Mouse (Mus musculus) heart, embryonic 12.5 days (tissue): Measurements from ENCODE around the gene Calm3. TPM values are rescaled to one million over a fixed set of nuclear protein-coding genes. Genes with fewer than 3 reads are reported as not detected.

ENCODE experiments used
- ATAC-seq: fragments of 200-750 bp; cut with Nextera tagmentation; 2 replicates; pipeline ENCODE4 v1.8.0; 2017; ENCODE audit warnings: moderate TSS enrichment, moderate library complexity; ENCODE audit not compliant: insufficient number of reproducible peaks, low FRiP score
- H3K27ac ChIP-seq: fragments of 300-500 bp; sonication (generic); 2 replicates; pipeline ENCODE4 v1.5.1; 2016; ENCODE audit warnings: mild to moderate bottlenecking, moderate library complexity; ENCODE audit not compliant: poor library complexity, severe bottlenecking
- H3K27me3 ChIP-seq: fragments of 300-500 bp; sonication (generic); replicated peaks from 2 replicates; pipeline ENCODE4 v1.6.1; 2016; ENCODE audit warnings: mild to moderate bottlenecking, moderate library complexity
- H3K36me3 ChIP-seq: fragments of 300-500 bp; sonication (generic); 2 replicates; pipeline ENCODE4 v1.6.1; 2016; ENCODE audit warnings: mild to moderate bottlenecking, moderate library complexity
- H3K4me1 ChIP-seq: fragments of 300-500 bp; sonication (generic); replicated peaks from 2 replicates; pipeline ENCODE4 v1.6.1; 2016; ENCODE audit warnings: mild to moderate bottlenecking
- H3K4me2 ChIP-seq: fragments of 300-500 bp; sonication (generic); 2 replicates; pipeline ENCODE4 v1.6.1; 2016; ENCODE audit warnings: mild to moderate bottlenecking, moderate library complexity
- H3K4me3 ChIP-seq: fragments of 300-500 bp; sonication (generic); 2 replicates; pipeline ENCODE4 v1.5.1; 2016; ENCODE audit warnings: mild to moderate bottlenecking
- H3K9ac ChIP-seq: fragments of 300-500 bp; sonication (generic); 2 replicates; pipeline ENCODE4 v1.6.1; 2016; ENCODE audit warnings: mild to moderate bottlenecking, moderate library complexity
- H3K9me3 ChIP-seq: fragments of 300-500 bp; sonication (generic); replicated peaks from 2 replicates; pipeline ENCODE4 v1.6.1; 2016; ENCODE audit warnings: mild to moderate bottlenecking, moderate library complexity
- WGBS: fragments of 180-500 bp; shearing (Covaris S2); methylation state at CpG from one replicate; pipeline ENCODE4 v1.1.7; 2016; 5-methylcytosine and 5-hydroxymethylcytosine counted together
- polyA plus RNA-seq: library from polyadenylated mRNA; unstranded; fragments of >200 nt; fragmentation: Nextera tagmentation; extraction: Ambion mirVana; gene quantifications from 2 replicates; pipeline ENCODE4 v1.2.1, GENCODE M21; 2016

Gene Calm3
- polyA plus RNA-seq, 1 experiment from 2014 or later: 95.0 TPM

DNA sequence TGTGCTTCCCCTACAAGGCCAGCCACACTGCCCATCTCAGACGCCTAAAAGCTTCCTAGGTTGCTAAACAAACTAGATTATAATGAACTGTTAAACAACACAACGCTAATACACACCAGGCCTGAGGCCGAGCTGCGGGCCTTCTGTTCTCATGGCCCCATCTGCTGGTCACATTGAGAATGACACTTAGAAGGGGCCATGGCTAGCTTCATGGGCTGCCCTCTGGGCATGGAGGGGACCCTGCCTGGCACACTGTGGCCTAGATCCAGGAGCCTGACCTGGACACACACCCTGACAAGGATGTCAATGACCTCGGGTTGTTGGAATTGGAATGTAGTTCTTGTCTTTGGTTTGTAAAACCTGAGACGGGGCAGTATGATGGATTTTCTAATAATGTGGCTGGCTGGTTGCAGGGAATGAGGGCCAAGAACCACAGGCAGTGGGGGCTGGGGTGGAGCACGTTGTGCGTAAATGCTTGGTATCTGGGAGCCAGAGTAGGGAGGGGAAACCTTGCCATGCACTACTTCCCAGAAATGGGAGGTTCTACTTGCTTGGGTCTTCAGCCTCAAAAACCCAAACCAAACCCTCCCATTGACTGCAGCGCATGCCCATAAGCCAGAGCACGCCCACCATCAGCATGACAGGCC is 10.0 kb downstream of the Calm3 start:
- Histone ChIP-seq H3K9me3 (no peaks in the 10 kb centered on the region), H3K36me3 (peaks cover 51% of the 10 kb centered on the region), H3K9ac (no peak overlapping the region), H3K27ac (no peak overlapping the region), H3K4me3 (no peak overlapping the region), H3K4me2 (no peak overlapping the region), H3K27me3 (peaks cover 29% of the 10 kb centered on the region), H3K4me1 (peaks cover 23% of the 10 kb centered on the region)
- ATAC-seq: peak; percentile 59; the same call in 1 of the 2 replicates
- WGBS: 36% methylated on average over 10 of the region's 10 CpGs

- H3K27ac ChIP-seq: no peak overlapping the region
- no peak overlapping the region for H3K4me2 ChIP-seq
- H3K9me3 ChIP-seq: no peaks in the 10 kb centered on the region
- H3K4me3 ChIP-seq: no peak overlapping the region
- H3K9ac ChIP-seq: no peak overlapping the region
- 83% methylated on average over 6 of the region's 6 CpGs for WGBS
- H3K4me1 ChIP-seq: peaks cover 39% of the 10 kb centered on the region
- peaks cover 35% of the 10 kb centered on the region for H3K36me3 ChIP-seq
- ATAC-seq: no peak
- peaks cover 30% of the 10 kb centered on the region for H3K27me3 ChIP-seq
These were observed 11.6 kb downstream of the Calm3 start for GRCm38 (mm10) chr7:16912360-16912759.

DNA sequence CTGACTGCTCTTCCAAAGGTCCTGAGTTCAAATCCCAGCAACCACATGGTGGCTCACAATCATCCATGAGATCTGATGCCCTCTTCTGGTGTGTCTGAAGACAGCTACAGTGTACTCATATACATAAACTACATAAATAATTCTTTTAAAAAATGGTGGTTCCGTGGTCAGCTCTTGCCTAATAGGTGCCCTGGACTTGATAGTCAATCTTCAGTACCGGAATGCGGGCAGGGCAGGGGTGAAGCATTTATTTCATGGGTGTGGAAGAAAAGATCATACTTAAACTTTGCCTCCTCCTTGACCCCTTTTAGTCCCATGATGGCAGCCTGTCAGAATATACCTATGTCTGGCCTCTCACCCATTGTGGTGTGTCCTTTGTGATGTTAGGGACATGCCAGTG is 12.0 kb downstream of the Calm3 start:
- peaks cover 35% of the 10 kb centered on the region for H3K27me3 ChIP-seq
- no peak for ATAC-seq
- WGBS: 93% methylated on average over 3 of the region's 3 CpGs

DNA sequence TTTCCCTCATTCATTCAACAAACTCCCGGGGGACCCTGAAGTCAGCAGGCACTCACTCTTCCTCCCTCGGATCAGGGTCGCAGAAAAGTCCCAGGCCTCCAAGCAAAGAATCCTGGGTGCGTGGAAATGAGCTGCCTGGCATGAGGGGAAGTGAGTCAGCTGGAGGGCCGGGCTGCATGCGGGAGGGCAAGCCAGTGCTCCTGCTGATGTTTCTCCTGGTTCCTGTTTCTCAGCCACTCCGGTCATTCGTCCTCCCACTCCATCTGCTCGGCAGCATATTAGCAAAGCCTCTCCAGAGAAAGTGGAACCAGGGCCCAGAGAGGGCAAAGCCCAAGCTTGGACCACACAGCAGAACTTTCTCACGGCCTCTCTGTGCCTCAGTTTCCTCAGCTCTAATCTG is 14.0 kb downstream of the Calm3 start:
- peaks cover 39% of the 10 kb centered on the region for H3K27me3 ChIP-seq
- no peak overlapping the region for H3K27ac ChIP-seq
- no peak overlapping the region for H3K9ac ChIP-seq
- no peaks in the 10 kb centered on the region for H3K9me3 ChIP-seq
- H3K4me3 ChIP-seq: no peak overlapping the region
- WGBS: 34% methylated on average over 10 of the region's 10 CpGs
- H3K36me3 ChIP-seq: peaks cover 12% of the 10 kb centered on the region
- no peak overlapping the region for H3K4me2 ChIP-seq
- no peak for ATAC-seq
- peaks cover 44% of the 10 kb centered on the region for H3K4me1 ChIP-seq

More for the DNA sequence above, 12.0 kb downstream of the Calm3 start:
- Histone ChIP-seq H3K9ac (no peak overlapping the region), H3K36me3 (peaks cover 30% of the 10 kb centered on the region), H3K9me3 (no peaks in the 10 kb centered on the region), H3K27ac (no peak overlapping the region), H3K4me1 (peaks cover 40% of the 10 kb centered on the region), H3K4me3 (no peak overlapping the region), H3K4me2 (no peak overlapping the region)

DNA sequence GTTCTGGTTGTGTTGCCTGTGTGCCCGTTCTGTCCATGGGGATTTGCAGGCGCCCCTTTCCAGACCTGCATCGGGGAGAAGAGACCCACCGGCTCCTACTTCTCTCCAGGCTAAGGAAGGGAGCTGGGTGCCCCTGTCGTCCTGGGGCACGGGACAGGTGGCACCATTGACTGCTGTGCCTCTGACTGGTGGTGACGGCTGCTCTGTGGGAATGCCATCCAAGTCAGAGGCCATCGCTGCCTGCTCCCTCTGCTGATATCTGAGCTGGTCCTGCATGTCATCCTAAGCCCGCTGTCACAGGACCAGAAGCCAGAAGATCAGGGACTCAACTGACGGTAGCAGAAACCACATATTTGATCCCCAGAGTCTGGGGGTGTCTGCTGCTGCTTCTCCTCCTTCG is 15.1 kb downstream of the Calm3 start:
- Histone ChIP-seq H3K9ac (0 out of 2 replicates have a peak overlapping the region, but pooled peaks have one; percentile 28), H3K27ac (no peak overlapping the region), H3K4me3 (no peak overlapping the region), H3K4me2 (no peak overlapping the region), H3K27me3 (peaks cover 46% of the 10 kb centered on the region), H3K4me1 (peaks cover 51% of the 10 kb centered on the region), H3K36me3 (0 out of 2 replicates have a peak, but pooled peaks cover 3% of the 10 kb centered on the region), H3K9me3 (no peaks in the 10 kb centered on the region)
- WGBS: 39% methylated on average over 11 of the region's 11 CpGs
- ATAC-seq: no peak

DNA sequence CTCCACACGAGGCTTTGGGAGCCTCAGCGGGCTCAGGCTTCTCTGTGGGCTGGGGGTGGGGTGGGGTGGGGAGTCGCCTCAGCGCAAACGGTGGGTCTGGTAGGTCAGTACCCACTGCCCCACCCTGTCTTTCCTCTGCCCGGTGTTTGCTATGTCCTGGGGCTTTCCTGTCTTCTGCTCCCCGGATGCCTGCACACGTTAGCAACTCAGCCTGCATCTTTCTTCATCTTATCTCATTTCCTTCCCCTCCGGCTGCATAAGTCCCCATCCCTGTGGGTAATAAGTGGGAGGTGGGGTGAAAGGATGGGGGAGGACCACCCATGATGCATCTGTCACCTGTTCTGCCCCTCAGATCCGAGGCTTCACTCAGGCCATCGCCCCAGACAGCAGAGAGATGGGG is 15.5 kb downstream of the Calm3 start:
- Histone ChIP-seq H3K9ac (peak overlapping the region; percentile 24; the same call in 1 of the 2 replicates), H3K4me3 (no peak overlapping the region), H3K4me1 (peaks cover 52% of the 10 kb centered on the region), H3K4me2 (peak overlapping the region; percentile 7; the same call in 1 of the 2 replicates), H3K27me3 (peaks cover 51% of the 10 kb centered on the region), H3K27ac (no peak overlapping the region), H3K9me3 (no peaks in the 10 kb centered on the region), H3K36me3 (0 out of 2 replicates have a peak, but pooled peaks cover 3% of the 10 kb centered on the region)
- WGBS: 21% methylated on average over 11 of the region's 11 CpGs
- ATAC-seq: no peak

- Histone ChIP-seq H3K4me2 (peak overlapping the region; percentile 7; the same call in 1 of the 2 replicates), H3K27me3 (peaks cover 53% of the 10 kb centered on the region), H3K4me1 (peaks cover 52% of the 10 kb centered on the region), H3K9me3 (no peaks in the 10 kb centered on the region), H3K27ac (no peak overlapping the region), H3K4me3 (no peak overlapping the region), H3K36me3 (no peaks in the 10 kb centered on the region), H3K9ac (0 out of 2 replicates have a peak overlapping the region, but pooled peaks have one; percentile 24)
- ATAC-seq: no peak; the same call in 1 of the 2 replicates
- 8% methylated on average over 7 of the region's 7 CpGs for WGBS
These were observed 16.1 kb downstream of the Calm3 start for GRCm38 (mm10) chr7:16907842-16908241.

- Histone ChIP-seq H3K4me1 (peaks cover 56% of the 10 kb centered on the region), H3K27ac (no peak overlapping the region), H3K9me3 (no peaks in the 10 kb centered on the region), H3K36me3 (no peaks in the 10 kb centered on the region), H3K27me3 (peaks cover 54% of the 10 kb centered on the region), H3K4me2 (no peak overlapping the region), H3K4me3 (no peak overlapping the region), H3K9ac (no peak overlapping the region)
- no peak for ATAC-seq
- 83% methylated on average over 41 of the region's 41 CpGs for WGBS
These were observed 16.9 kb downstream of the Calm3 start for GRCm38 (mm10) chr7:16906889-16907559.

DNA sequence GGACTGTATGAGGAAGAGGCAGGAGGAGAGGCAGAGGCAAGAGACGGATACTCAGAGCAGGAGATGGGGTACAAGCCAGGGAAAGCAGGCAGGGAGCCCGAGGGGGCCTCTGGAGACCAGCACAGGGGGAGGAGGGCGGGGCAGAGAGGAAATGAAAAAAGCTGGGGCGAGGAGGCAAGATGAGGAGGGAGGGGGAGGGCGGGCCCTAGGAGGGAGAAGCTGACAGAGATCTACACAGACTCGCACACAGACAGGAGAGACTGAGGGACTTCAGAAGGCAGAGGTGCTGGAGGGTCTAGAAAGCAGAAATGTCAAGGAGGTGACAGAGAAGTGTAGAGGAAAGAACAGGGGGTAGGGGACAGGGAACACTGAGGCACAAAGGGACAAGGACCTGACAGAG is 17.6 kb downstream of the Calm3 start, which contains the start of gene Ptgir:
Gene Ptgir, plus strand, starts transcription at position 210 of the 400 bp plus-strand sequence.
- Histone ChIP-seq H3K36me3 (no peaks in the 10 kb centered on the region), H3K9ac (no peak within 1 kb of the TSS), H3K27me3 (peaks cover 56% of the 10 kb centered on the region), H3K4me1 (peaks cover 60% of the 10 kb centered on the region), H3K9me3 (no peaks in the 10 kb centered on the region), H3K4me3 (no peak within 1 kb of the TSS), H3K4me2 (no peak within 1 kb of the TSS), H3K27ac (no peak within 1 kb of the TSS)
- 21% methylated on average over 6 of the region's 6 CpGs for WGBS
- no peak for ATAC-seq

GRCm38 (mm10) chr7:16905491-16906021 is 18.4 kb downstream of the Calm3 start:
- H3K9me3 ChIP-seq: no peaks in the 10 kb centered on the region
- H3K4me2 ChIP-seq: no peak overlapping the region
- H3K4me3 ChIP-seq: no peak overlapping the region
- peaks cover 58% of the 10 kb centered on the region for H3K27me3 ChIP-seq
- H3K27ac ChIP-seq: no peak overlapping the region
- no peaks in the 10 kb centered on the region for H3K36me3 ChIP-seq
- 41% methylated on average over 9 of the region's 9 CpGs for WGBS
- peaks cover 60% of the 10 kb centered on the region for H3K4me1 ChIP-seq
- ATAC-seq: no peak
- H3K9ac ChIP-seq: no peak overlapping the region

- H3K27me3 ChIP-seq: peaks cover 62% of the 10 kb centered on the region
- no peak overlapping the region for H3K9ac ChIP-seq
- H3K27ac ChIP-seq: no peak overlapping the region
- no peak overlapping the region for H3K4me2 ChIP-seq
- 40% methylated on average over 9 of the region's 10 CpGs for WGBS
- H3K4me3 ChIP-seq: no peak overlapping the region
- H3K36me3 ChIP-seq: no peaks in the 10 kb centered on the region
- H3K4me1 ChIP-seq: peaks cover 56% of the 10 kb centered on the region
- no peak for ATAC-seq
- H3K9me3 ChIP-seq: no peaks in the 10 kb centered on the region
These were observed 19.7 kb downstream of the Calm3 start for GRCm38 (mm10) chr7:16904120-16904675.
